Mouse (Mus musculus): Measurements from ENCODE around the gene 4931414P19Rik.
A peak's percentile ranks its signal among the peaks of the same experiment; 100 is the strongest.

DNA sequence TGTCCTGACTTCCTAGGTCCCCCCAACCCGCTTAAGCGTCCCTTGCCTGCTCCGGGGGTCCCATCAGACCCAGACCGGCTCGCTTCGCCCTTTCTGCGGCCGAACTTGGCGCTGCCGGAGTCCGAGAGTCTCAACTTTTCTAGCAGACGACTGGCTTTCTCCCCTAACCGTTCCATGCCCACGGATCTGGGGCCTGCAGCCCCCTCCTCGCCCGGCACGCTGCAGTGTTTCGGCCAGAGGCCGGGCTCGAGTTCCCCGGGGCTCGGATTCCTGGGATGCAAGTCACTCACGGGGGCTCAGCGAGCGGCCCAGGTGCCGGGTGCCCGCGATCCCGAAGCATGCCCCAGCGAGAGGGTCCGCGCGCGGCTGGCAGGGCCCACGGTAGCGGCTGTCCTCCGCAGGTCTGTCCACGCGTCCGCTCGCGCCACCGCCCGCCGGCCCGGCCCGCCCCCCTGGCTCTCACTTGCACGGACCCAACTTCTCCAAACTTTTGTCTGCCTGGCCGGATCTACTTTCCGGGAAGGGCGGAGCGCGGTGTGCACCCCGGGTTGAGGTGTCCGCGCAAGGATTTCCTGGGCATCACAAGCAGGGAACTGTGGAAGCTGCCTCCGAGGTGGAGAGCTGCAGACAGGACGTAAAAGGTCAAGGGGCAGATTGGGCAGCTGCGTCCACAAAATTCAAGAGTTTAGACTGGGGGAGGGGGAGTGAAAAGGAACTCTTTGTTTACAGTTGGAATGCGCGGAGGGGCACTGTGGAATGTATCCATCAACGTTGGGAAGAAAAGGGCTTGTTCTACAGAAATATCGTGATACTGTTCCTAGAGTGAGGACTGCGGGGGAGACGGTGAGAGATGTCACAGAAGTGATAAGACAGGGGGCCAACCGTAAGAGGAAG, 28.5 kb downstream of the 4931414P19Rik start, which contains the start of gene Ajuba:
- TF ChIP-seq CTCF (IDR thresholded peaks at IDR 0.05; ENCODE audit: control insufficient read depth, insufficient read depth, insufficient read length), result no peak
- TF ChIP-seq MYOD1 (IDR thresholded peaks at IDR 0.05; ENCODE audit: control insufficient read depth, insufficient read length, low read depth), result peak; percentile 30
- no peak for TF ChIP-seq CEBPB (IDR thresholded peaks at IDR 0.05; ENCODE audit: low read depth)
- no peak for TF ChIP-seq USF1 (IDR thresholded peaks at IDR 0.05; ENCODE audit: low read depth)
- peak; percentile 46 for TF ChIP-seq MAX (IDR thresholded peaks at IDR 0.05)
